Mouse (Mus musculus) kidney, postnatal 36 days (tissue): ENCODE data around the gene Pip5k1b.

Source experiments
- DNase-seq, 2 experiments: peaks; one replicate each; pipeline ENCODE4 v3.0.0; 2021 to 2022; ENCODE audit warnings: mixed read lengths in 2 of 2

The Pip5k1b gene

DNA sequence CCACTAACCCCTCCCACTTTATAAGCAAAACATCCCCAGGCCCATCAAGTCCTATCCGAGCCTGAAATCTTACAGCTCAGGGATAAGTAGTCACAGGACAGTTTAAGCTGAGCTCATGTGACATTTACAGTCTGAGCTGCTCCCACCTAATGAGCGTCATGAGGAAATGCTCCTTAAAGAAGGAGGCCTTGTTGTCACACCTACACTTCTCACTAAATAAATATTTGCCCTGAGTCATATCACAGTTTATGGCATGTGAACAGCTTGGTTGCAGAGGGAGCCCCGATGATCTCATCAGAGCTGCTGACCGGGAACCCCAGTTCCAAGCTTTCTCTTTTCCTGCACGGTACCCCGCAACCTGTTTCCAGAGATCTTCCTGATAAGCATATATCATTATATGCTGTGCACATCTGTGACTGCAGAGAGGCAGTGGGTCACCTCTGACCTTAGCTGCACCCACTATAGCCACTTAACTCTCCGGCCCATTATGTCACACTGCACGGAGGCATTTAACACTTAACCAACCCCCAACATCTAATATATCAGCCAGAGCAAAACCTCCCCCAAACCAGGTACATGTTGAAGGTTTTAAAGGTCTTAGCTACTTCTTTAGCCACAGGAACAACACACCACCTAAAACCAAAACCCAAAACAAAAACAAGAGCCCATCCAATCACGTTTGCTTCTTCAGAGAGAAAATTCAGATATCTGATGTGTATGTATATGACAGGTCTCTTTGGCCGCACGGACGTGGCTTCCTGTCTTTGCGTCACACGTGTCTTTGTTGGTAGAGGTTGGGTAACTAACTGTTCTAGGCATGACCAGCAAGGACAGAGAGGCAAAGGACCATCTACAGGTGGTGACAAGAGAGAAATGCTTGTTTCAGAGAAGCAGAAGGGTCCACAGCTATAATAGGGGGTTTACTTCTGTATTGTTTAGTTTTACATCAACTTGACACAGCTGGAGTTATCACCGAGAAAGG, 40.7 kb downstream of the Pip5k1b start:
- no peak for DNase-seq

DNA sequence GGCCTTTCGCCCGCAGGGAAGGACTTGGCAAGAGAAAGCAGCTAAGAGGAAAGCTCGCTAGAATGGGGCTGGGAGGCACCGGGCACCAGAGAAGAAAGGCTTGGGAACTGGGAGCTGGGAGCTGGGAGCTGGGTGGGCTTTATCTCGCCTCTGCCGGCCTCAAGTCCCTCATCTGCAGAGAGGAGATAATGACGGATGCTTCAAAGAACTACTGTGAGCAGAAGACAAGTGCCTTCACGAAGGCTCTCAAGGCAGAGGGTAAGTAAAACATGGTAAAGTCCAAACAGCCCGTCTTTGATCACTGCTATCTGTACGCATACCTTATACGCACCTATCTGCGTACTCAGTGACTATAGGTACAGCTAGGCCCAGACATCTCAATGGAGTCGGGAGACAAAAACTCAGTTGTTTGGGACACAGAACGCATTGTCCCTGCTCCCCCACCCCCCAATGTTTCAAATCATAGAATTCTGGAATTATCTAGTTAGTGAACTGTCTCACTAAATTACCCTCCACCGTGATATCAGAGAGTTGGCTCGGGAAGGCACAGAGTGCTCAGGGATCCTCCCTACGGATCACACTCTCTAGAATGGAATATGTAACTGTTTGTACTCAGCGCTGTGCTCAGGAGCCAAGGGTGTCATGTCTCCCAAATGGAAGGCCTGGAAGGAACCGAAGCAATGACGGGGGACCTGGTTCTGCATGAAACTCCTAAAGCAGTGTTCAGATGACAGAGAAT, 42.4 kb downstream of the Pip5k1b start:
- no peak for DNase-seq

DNA sequence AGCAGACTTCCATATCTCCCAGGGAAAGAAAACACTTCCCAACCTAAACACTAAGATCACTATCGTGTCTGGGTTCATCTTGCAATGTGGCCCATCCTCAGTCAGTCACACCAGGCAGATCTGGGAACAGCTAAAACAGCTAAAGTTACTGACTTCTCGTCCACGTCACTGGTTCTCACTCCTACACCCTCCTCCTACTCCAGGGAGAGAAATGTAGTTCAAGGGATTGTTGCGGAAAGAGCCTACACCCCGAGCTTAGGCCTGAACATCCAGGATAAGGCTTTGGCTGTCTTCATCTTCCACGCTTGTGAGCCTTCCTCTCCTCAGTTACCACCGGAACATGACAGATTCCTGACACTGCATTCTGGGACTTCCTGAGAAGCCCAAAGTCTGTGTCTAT, 43.7 kb downstream of the Pip5k1b start:
- DNase-seq: no peak

DNA sequence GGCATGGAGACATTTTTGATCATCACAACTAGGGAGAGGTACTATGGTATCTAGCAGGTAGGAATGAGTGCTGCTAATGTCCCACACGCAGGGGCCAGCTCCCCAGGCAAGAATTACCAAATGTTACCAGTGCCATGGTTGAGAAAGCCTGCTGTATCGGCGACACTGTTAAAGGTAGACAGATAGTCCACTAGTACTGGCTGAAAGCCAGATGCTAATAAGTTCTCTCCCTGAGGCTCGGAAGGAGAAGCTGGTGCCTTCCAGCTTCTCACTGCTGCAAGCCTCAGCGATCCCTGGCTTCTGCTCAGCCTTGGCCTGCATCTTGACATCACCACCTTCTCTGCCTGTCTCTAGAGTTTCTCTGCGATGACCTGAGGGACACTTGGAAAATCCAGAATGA, 46.3 kb downstream of the Pip5k1b start:
- DNase-seq: peak in 1 of 2 experiments; percentile 13

DNA sequence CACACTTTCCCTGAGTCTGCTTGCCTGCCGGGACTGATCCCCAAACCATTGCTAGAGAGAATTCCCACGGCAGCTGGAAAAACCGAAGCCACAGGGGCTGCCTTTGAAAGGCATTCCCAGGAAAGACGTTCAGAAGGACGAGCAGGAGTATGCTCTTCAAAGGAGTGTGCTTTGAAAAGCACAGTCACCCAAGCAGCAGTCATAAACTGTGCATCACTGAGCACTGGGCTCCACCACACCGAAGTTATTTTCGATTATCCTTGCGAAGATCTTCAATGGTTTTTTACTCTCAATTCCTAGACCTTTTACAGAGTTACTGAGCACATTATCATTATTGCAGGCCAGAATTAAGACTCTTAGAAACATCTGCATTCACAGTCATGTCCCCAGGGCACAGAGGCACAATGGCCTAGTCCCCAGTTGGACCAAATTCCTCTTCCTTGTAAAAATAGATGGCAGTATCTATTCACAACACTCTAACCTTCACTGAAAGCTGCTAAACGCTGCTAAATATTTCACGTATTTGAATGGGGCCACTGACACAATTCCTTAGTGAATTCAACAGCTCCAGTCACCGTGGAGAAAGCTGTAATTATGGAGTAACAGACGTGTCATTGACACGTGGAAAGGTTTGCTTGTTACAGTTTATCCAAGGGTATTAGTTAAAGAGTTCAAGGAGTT, 47.4 kb downstream of the Pip5k1b start:
- DNase-seq: no peak

DNA sequence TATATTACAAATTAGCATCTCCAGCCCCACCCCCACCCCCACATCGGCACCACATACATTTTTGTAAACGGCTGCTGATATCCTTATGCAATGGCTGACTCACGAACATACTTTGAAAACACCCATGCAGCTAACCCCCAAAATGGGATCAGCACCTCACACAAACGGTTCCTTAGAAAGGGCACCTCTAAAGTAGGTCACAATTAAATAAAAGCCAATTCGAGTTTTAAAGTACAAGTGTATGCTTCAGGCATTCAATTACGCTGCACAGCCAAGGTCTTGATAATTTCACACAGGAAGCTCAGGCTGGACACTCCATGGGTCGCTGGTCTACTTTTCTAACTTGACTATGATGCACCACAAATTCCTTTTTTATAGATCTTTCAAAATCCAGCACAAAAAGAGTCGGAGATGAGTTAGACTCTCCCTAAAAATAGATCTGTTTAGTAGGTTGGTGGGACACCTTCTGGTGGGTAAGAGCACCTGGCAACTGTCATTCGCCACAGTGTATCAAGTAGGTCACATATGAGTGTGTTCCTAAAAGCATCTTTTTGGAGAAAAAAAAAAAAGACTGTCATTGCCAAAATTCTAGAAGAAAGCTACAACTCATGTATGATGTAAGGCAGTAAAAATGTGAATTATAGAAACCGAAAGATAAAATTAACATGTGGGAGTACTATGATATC, 52.8 kb downstream of the Pip5k1b start:
- no peak for DNase-seq

DNA sequence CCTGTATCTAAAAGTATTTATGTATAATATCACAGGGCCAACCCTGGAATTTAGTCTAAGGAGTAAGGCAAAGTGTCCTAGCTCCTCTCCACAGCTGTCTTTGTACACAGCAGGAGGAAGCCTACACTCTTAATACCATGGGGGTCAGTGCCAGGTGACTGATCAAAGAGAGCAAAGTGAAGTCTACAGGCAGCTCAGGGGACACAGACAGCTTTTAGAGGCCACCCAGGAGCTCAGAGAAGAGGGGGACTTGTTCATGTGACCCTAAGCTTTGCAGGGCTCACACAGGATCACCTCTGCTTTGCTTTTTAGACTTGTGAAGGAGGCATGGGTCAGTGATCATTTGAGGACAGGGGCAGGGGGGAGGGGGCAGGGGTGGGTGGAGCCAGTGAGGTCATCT, 54.1 kb downstream of the Pip5k1b start:
- no peak for DNase-seq

DNA sequence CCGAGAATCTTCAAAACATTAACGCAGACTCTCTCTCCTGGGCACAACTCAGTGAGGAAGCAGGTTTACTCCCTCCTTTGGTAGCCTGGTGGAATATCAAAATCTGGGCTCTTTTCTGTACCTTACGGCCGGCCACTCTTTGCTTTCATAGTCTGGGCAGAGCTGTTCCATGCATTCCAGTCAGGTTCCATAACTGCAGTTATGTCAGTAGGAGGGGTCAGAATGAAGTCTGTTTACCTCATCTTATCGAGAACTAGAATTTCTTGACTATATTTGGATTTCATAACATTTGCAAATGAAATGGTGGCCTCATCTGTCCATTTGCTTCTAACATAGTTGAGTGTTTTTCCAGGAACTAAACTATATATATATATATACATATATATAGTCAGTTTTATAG, 55.2 kb downstream of the Pip5k1b start:
- no peak for DNase-seq

DNA sequence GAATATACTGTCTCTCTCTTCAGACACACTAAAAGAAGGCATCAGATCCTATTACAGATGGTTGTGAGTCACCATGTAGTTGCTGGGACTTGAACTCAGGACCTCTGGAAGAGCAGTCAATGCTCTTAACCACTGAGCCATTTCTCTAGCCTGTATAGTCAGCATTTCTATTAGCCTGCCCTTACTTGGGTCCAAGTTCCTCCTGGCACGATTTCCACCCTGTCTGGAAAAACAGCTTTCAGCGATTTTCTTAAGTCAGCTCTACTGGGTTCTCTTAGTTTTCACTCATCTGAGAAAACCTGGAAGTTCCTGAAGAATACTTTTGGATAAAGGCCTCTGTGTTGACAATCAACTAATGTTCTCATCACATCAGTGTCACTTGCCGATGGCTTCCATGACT, 56.4 kb downstream of the Pip5k1b start:
- peak; percentile 51 to 60 for DNase-seq

DNA sequence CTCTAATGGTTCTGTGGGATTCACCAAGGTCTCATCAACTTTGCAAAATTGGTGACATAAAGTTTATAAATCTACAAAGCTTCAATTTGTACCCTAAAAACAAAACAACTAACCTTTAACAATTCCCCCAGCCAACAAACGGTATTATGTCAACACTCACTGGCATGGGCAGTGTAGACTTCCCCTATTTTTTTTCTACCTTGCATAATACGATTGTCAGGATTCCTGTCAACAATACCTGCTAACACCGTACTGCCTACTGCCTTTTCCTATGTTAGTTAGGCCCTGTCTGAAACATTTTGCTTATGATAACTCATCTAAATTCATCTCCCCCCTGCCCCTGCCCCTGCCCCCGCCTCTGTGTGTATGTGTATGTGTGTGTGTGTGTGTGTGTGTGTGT, 61.8 kb downstream of the Pip5k1b start:
- DNase-seq: no peak

DNA sequence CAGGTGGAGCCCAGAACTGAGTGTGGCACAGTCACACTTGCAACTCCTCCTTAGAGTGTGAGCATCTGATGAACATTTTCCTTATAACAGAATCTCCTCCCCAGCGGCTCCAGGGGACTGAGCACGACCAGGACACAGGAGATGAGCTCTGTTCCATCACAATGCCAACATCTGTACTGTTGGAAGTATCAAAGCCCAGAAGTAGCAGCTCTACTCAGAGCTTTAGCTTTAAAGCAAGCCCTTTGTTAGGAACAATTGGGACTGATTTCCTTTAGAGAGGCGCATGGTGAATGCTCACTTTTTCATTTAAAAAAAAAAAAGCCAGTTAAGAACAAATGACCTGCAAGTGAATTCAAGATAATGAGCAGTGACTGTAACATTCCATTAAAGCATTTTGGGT, 63.8 kb downstream of the Pip5k1b start:
- DNase-seq: no peak

DNA sequence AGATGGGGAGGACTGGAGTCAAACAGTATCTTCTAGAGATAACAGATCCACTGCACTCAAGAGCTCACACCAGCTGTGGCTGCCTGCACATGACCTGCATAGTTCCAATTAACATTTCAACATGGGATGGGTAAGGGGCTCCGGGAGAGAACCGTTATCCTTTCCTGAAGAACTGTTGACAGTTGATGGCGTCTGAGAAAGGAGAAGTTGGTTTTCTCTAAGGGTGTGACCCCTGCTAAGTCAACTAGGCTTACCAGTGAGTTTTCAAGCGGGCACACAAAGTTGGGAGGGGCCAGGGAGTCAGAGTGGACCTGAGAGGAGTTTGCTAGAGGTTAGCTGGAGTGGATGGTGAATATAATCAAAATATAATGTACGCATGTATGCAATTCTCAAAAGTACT, 65.4 kb downstream of the Pip5k1b start:
- DNase-seq: no peak

DNA sequence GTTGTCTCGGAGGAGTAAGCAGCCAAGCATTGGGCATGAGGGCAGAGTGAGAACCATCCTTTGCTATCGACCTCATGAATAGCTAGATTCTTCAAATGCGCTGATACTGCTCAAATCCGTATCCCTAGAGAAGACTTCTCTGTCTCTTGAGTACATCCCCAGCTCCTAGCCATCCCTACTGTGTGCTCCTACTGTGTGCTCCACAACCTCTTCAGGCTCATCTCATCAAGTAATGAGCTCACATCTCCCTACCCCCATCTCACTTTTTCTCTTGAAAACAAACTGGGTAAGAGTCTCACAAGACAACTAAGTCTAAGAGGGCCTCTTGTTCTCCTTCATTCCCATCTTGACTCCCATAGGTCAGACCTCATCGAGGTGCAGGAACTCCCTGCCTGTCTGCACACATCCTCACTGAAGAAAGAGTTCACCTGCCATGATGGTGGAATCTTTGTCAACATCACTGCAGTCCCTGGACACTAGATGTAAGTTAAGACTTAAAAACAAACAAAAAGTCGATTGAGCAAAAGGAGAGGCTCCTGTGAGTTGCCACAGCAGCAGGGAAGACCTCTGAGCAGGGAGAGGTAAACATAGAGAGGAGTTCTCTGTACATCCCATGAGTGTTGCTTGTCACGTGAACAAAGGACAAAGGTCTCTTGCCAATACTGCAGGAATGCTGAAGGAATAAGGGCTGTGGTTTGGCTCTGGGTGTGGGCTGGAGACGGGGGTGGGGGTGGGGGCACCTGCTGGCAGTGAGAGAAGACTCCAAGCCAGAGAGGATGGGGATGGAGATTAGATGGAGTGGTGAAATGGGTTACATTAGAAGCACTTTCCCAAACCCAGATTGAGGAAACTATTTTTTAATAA, 69.0 kb downstream of the Pip5k1b start:
- DNase-seq: no peak

DNA sequence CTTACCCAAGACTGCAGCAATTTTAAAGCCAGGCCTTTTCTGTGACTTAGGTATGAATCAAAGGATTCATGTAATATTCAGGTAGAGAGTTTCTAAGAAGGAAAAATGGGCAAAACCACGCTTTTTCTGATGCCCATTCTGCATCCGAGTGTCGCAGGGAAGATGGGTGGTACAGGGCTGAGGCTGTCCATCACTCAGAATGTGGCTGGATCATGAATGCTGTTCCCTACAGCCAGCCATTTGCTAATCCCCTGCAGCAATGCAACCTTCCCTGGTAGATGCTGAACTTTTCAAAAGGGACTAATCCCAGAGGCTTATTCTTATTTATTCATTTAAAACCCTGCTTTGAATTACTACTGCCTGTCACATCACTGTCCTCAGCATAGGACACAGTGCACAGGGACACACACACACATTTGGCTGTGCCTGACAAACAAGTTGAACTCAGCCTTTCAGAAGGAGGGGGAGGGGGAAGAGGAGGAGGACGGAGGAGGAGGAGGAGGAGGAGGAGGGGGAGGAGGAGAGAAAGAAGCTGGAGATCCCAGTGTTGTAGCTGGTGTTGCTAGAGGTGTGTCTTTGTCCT, 71.0 kb downstream of the Pip5k1b start:
- no peak for DNase-seq

DNA sequence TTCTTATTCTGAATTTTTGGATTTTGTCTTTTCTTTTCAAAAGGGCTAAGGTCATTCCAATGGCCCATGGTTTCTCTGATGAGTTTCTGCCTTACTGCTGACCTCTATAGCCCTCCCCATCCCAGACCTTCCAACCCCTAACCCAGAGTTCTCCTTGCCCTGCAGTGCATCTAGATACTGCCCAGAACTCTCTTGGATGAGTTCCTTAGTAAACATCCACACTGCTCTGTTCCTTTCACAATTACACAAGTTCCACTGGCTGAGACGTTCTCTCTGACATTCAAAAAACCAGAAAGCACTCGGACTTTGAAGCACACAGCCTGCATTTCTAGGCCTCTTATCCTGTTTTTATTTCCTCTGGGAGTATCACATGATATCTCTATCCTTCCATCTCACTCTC, 74.8 kb downstream of the Pip5k1b start:
- DNase-seq: no peak

DNA sequence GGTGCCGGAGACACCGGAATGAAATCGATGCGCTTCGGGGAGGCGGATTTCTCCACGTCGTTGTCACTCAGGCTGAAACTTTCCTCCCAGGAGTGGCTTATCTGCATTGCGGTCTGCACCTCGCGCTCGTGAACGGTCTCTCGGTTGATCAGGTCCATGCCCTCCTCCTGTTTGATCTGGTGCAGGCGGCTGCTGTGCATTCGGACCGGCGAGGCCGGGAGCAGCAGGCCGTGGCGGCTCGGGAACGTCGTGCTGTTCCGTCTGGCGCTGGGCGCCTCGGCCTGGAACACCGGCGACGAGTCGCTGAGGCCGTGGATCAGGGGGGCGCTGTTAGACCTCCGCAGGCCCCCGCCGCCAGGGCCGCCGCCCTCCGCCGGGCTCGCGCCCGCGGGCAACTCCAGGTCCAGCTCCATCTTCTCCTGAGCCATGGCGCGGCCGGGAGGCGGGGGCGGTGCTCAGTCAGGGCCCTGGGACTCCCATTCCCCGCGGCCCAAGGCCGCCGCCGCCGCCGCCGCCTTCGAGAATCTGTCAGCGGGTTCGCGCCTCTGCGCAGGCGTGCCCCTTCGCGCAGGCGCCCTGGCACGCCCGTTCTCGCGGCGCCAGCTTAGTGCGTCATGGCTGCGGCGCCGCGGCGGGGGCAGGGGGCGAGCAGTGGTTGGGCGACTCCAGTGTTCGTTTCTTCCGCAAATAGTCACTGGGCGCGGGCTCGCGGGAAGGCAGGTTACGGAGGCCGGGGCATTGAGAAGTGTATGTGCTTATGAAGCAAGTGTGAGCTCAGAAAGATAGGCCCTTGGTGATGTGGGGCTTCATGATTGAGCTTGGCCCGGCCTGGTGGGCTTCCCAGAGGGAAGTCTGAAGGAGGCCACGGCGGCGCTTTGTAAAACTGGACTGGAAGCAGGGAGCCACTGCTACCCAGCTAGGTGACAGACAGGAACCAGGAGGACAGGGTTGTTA, 78.5 kb downstream of the Pip5k1b start, which contains the start of gene Fam122a:
Gene Fam122a, minus strand, starts transcription at position 428 of the 954 bp plus-strand sequence.
- peak; percentile 87 to 94 for DNase-seq

DNA sequence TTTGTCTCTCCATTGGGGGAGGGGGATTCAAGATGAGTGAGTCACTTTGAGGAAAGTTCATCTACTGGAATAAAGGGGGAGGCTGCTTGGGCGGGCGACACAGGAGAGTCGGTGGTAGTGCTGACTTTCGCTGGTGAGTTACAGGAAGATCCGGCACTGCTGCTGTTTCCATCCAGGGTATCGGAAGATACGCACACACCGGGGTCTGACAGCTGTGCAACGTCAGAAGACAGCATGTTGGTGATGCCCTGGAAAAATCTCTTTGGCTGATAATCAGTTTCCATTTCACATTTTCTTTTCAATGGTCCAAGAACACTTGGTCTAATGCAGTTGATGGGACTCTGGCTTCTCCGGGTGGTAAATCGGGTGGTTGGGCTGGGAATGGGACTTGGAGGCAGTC, 79.2 kb downstream of the Pip5k1b start:
- peak in 1 of 2 experiments; percentile 23 for DNase-seq

DNA sequence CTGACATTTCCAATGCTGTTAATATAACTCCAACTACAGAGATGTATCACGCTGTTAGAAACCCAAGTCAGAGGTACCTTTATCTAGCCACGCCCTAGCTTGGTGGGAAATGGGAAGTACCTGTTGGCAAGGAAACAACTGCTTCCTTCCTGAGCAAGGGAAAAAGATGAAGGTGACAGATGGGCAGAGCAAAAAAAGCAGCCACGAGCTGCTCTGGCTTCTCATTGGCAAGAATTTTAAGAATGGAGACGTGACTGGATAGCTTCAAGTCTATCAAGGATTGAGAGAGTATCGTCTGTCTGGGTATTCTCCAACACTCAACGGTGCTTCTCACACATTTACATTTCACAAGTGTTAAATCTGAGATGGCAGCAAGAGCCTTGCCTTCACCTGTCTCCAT, 80.4 kb downstream of the Pip5k1b start:
- DNase-seq: no peak

DNA sequence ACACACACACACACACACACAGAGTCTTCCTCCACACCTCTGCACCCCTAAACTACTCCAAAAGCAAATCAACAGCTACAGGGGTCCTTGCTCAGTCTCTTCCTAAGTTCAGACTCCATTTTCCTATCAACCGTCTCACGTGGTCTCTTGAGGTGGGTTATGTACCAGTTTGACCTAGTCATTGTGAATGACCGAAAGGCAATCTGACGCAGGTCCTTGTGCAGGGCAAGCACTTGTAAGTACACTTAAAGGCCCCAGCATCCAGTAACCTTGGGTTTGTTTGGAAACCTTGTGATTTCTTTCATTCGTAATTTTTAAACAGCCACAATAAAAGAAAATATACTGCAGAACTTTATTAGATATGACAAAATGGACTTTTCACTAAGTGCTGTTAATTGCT, 83.2 kb downstream of the Pip5k1b start:
- no peak for DNase-seq

DNA sequence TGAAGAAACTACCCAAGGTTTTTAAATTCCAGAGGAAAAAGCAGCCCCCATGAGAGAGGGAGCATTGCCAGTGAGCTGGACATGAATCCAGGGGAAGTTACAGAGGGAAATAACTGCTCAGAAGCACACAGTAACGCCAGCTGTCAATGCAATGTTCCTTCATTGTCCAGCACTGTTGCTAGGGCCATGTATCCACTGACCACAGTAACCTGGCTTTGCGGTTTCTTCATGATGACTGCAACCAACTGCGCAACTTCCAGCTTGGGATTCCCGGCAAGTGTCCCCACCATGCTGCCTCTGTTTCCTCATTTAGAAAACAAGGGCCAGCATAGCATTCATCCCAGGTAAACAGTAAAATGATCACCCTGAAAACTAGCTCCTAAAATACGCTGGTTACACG, 84.1 kb downstream of the Pip5k1b start:
- no peak for DNase-seq
